Mouse (Mus musculus) hindbrain, embryonic 11.5 days (tissue): ENCODE measurements around the gene Dusp16. TPM values are rescaled to one million over a fixed set of nuclear protein-coding genes. Genes with fewer than 3 reads are reported as not detected.

Experiments
- ATAC-seq: fragments of 200-750 bp; cut with Nextera tagmentation; 2 replicates; pipeline ENCODE4 v1.8.0; 2017; ENCODE audit warnings: mild to moderate bottlenecking, moderate TSS enrichment, moderate library complexity; ENCODE audit not compliant: low FRiP score
- DNase-seq: peaks from one replicate; pipeline ENCODE4 v3.0.0-alpha.2; 2015; ENCODE audit warnings: low spot score
- H3K27ac ChIP-seq: fragments of 300-500 bp; sonication (generic); 2 replicates; pipeline ENCODE4 v1.5.1; 2014; ENCODE audit warnings: mild to moderate bottlenecking, low read depth, low read length
- H3K27me3 ChIP-seq: fragments of 300-500 bp; sonication (generic); 2 replicates; pipeline ENCODE4 v1.6.1; 2014; ENCODE audit warnings: mild to moderate bottlenecking, low read length, moderate library complexity, mixed read lengths; ENCODE audit not compliant: control insufficient read depth, insufficient read depth
- H3K36me3 ChIP-seq: fragments of 300-500 bp; sonication (generic); 2 replicates; pipeline ENCODE4 v1.6.1; 2014; ENCODE audit warnings: mild to moderate bottlenecking, low read length, moderate library complexity, mixed read lengths; ENCODE audit not compliant: control insufficient read depth, insufficient read depth
- H3K4me1 ChIP-seq: fragments of 300-500 bp; sonication (generic); replicated peaks from 2 replicates; pipeline ENCODE4 v1.6.1; 2014; ENCODE audit warnings: low read length, mixed read lengths; ENCODE audit not compliant: control insufficient read depth, insufficient read depth
- H3K4me2 ChIP-seq: fragments of 300-500 bp; sonication (generic); replicated peaks from 2 replicates; pipeline ENCODE4 v1.6.1; 2014; ENCODE audit warnings: mild to moderate bottlenecking, low read depth, low read length
- H3K4me3 ChIP-seq: fragments of 300-500 bp; sonication (generic); 2 replicates; pipeline ENCODE4 v1.5.1; 2014; ENCODE audit warnings: low read depth, low read length
- H3K9ac ChIP-seq: fragments of 300-500 bp; sonication (generic); 2 replicates; pipeline ENCODE4 v1.6.1; 2014; ENCODE audit warnings: low read depth, low read length
- H3K9me3 ChIP-seq: fragments of 300-500 bp; sonication (generic); 2 replicates; pipeline ENCODE4 v1.6.1; 2016; ENCODE audit warnings: low read length; ENCODE audit not compliant: control insufficient read depth
- WGBS: fragments of 180-500 bp; shearing (Covaris S2); extraction: QIAGEN DNeasy Blood & Tissue Kit; methylation state at CpG from one replicate; pipeline ENCODE4 v1.1.7; 2014; 5-methylcytosine and 5-hydroxymethylcytosine counted together
- polyA plus RNA-seq: library from polyadenylated mRNA; unstranded; fragments of >200 nt; fragmentation: Nextera tagmentation; extraction: Ambion mirVana; gene quantifications from 2 replicates; pipeline ENCODE4 v1.2.1, GENCODE M21; 2014

Dusp16 gene
- polyA plus RNA-seq, 1 experiment from 2014 or later, result 13.0 TPM

- 85% methylated on average over 9 of the region's 9 CpGs for WGBS
- Histone ChIP-seq H3K27me3 (no peaks in the 10 kb centered on the region), H3K9ac (no peak overlapping the region), H3K9me3 (no peaks in the 10 kb centered on the region), H3K36me3 (no peaks in the 10 kb centered on the region), H3K4me1 (no peaks in the 10 kb centered on the region), H3K4me2 (no peak overlapping the region), H3K4me3 (no peak overlapping the region), H3K27ac (no peak overlapping the region)
- DNase-seq (no peak), ATAC-seq (no peak)
Measured at GRCm38 (mm10) chr6:134665817-134666216, 126.6 kb downstream of the Dusp16 start.

Other genes with a start within 250 kb of the Dusp16 start
- gene Lrp6, start 225.7 kb downstream of the Dusp16 start, polyA plus RNA-seq, result 28.9 and 37.1 TPM in 2 replicates
- gene Mansc1, start 160.1 kb downstream of the Dusp16 start, polyA plus RNA-seq, result 0.66 and 0.93 TPM in 2 replicates
- gene Borcs5, start 153.1 kb downstream of the Dusp16 start, polyA plus RNA-seq, result 33.2 and 37.4 TPM in 2 replicates
- 1.3 and 1.4 TPM in 2 replicates for gene Crebl2, start 37.5 kb upstream of the Dusp16 start, polyA plus RNA-seq
- 27.7 and 29.4 TPM in 2 replicates for gene Gpr19, start 106.0 kb upstream of the Dusp16 start, polyA plus RNA-seq
- 23.9 and 24.1 TPM in 2 replicates for gene Cdkn1b, start 127.8 kb upstream of the Dusp16 start, polyA plus RNA-seq
- 3.0 and 3.7 TPM in 2 replicates for gene Apold1, start 189.1 kb upstream of the Dusp16 start, polyA plus RNA-seq
- gene Ddx47, start 219.0 kb upstream of the Dusp16 start, polyA plus RNA-seq, result 101 and 102 TPM in 2 replicates